Mouse (Mus musculus) CH12.LX (cell line): ENCODE measurements around the gene Pon1.
"Not testable (repeated sequence)": the region's sequence is repeated elsewhere in the genome, so short reads cannot be mapped to it uniquely, and the experiment has no call there.

ENCODE experiments used
- CHD2 ChIP-seq: IDR thresholded peaks from 2 replicates; pipeline ENCODE4 v1.6.1; 2011; ENCODE audit warnings: low read length, improper control_type of control experiment
- CTCF ChIP-seq, 2 experiments: IDR thresholded peaks in 1 of 2; conservative IDR thresholded peaks in 1 of 2; 2 replicates each; pipeline ENCODE4 v1.5.1; 2011 to 2012; ENCODE audit warnings: low read depth in 2 of 2, low read length in 2 of 2, improper control_type of control experiment in 1 of 2, inconsistent platforms in 1 of 2, mild to moderate bottlenecking in 1 of 2, moderate library complexity in 1 of 2
- ETS1 ChIP-seq: conservative IDR thresholded peaks from 2 replicates; pipeline ENCODE4 v1.6.1; 2012; ENCODE audit warnings: low read depth, mild to moderate bottlenecking, inconsistent platforms, low read length, improper control_type of control experiment, moderate library complexity
- GABPA ChIP-seq: IDR thresholded peaks from 2 replicates; pipeline ENCODE4 v1.6.1; 2012; ENCODE audit warnings: low read depth, low read length, improper control_type of control experiment, inconsistent platforms; ENCODE audit not compliant: insufficient replicate concordance
- MAFK ChIP-seq: IDR thresholded peaks from 2 replicates; pipeline ENCODE4 v1.6.1; 2011; ENCODE audit warnings: low read length, improper control_type of control experiment; ENCODE audit not compliant: insufficient replicate concordance
- MAX ChIP-seq: IDR thresholded peaks from 2 replicates; pipeline ENCODE4 v1.6.1; 2011; ENCODE audit warnings: low read length, improper control_type of control experiment
- POLR2A ChIP-seq: IDR thresholded peaks from 2 replicates; pipeline ENCODE4 v1.6.1; 2011; ENCODE audit warnings: low read depth, mild to moderate bottlenecking, improper control_type of control experiment, low read length
- RAD21 ChIP-seq: IDR thresholded peaks from 2 replicates; pipeline ENCODE4 v1.6.1; 2011; ENCODE audit warnings: low read depth, mild to moderate bottlenecking, low read length, improper control_type of control experiment, moderate library complexity

DNA sequence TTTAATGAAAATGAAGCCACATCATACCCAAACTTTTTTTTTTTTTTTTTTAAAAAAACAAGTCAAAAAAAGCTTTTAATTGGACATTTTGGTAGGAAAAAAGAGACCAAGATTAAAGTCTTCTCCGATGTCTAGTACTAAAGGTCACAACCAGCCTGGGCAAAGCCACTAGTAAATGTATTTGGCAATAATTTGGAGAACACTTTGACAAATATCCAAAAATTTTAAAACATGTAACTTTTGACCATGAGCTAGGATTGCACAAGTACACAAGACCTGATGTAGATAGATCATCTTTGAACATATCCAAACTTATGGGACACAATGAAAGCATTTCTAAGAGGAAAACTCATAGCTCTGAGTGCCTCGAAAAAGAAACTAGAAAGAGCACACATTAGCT lies 29.8 kb upstream of the Pon1 start:
- TF ChIP-seq ETS1; CHD2; MAFK; POLR2A; MAX; CTCF (conservative IDR thresholded peaks at IDR 0.05 in 1 of 2, IDR thresholded peaks at IDR 0.05 in 1 of 2; ENCODE audit: low read depth in 2 of 2, low read length in 2 of 2); RAD21; GABPA: not testable (repeated sequence)
